Mouse (Mus musculus) hindbrain, embryonic 12.5 days (tissue): Measurements from ENCODE around the gene Nr2f2. TPM values are rescaled to one million over a fixed set of nuclear protein-coding genes. Genes with fewer than 3 reads are reported as not detected.

Experiments used
- ATAC-seq: fragments of 200-750 bp; cut with Nextera tagmentation; 2 replicates; pipeline ENCODE4 v1.8.0; 2017; ENCODE audit warnings: moderate TSS enrichment; ENCODE audit not compliant: low FRiP score
- H3K27ac ChIP-seq: fragments of 300-500 bp; sonication (generic); 2 replicates; pipeline ENCODE4 v1.5.1; 2016; ENCODE audit warnings: mild to moderate bottlenecking
- H3K27me3 ChIP-seq: fragments of 300-500 bp; sonication (generic); 2 replicates; pipeline ENCODE4 v1.6.1; 2016; ENCODE audit warnings: mild to moderate bottlenecking
- H3K36me3 ChIP-seq: fragments of 300-500 bp; sonication (generic); 2 replicates; pipeline ENCODE4 v1.6.1; 2016; ENCODE audit warnings: mild to moderate bottlenecking
- H3K4me1 ChIP-seq: fragments of 300-500 bp; sonication (generic); 2 replicates; pipeline ENCODE4 v1.6.1; 2016
- H3K4me2 ChIP-seq: fragments of 300-500 bp; sonication (generic); replicated peaks from 2 replicates; pipeline ENCODE4 v1.6.1; 2016; ENCODE audit warnings: mild to moderate bottlenecking
- H3K4me3 ChIP-seq: fragments of 300-500 bp; sonication (generic); 2 replicates; pipeline ENCODE4 v1.5.1; 2016; ENCODE audit warnings: mild to moderate bottlenecking
- H3K9ac ChIP-seq: fragments of 300-500 bp; sonication (generic); 2 replicates; pipeline ENCODE4 v1.6.1; 2016; ENCODE audit warnings: mild to moderate bottlenecking, moderate library complexity
- H3K9me3 ChIP-seq: fragments of 300-500 bp; sonication (generic); replicated peaks from 2 replicates; pipeline ENCODE4 v1.6.1; 2016; ENCODE audit warnings: mild to moderate bottlenecking
- WGBS: fragments of 180-500 bp; shearing (Covaris S2); methylation state at CpG from one replicate; pipeline ENCODE4 v1.1.7; 2016; 5-methylcytosine and 5-hydroxymethylcytosine counted together
- polyA plus RNA-seq: library from polyadenylated mRNA; unstranded; fragments of >200 nt; fragmentation: Nextera tagmentation; extraction: Ambion mirVana; gene quantifications from 2 replicates; pipeline ENCODE4 v1.2.1, GENCODE M21; 2016

The Nr2f2 gene
- polyA plus RNA-seq, 1 experiment from 2014 or later: 146 TPM

- Histone ChIP-seq H3K9me3 (no peaks in the 10 kb centered on the region), H3K4me1 (peaks cover 75% of the 10 kb centered on the region), H3K27ac (peak overlapping the region; percentile 98), H3K27me3 (peaks cover 30% of the 10 kb centered on the region), H3K4me2 (peak overlapping the region; percentile 80), H3K36me3 (no peaks in the 10 kb centered on the region), H3K9ac (peak overlapping the region; percentile 92), H3K4me3 (peak overlapping the region; percentile 70)
- no peak for ATAC-seq
- 6% methylated on average over 11 of the region's 14 CpGs for WGBS
These were observed 18.9 kb downstream of the Nr2f2 start for GRCm38 (mm10) chr7:70347618-70347958.

DNA sequence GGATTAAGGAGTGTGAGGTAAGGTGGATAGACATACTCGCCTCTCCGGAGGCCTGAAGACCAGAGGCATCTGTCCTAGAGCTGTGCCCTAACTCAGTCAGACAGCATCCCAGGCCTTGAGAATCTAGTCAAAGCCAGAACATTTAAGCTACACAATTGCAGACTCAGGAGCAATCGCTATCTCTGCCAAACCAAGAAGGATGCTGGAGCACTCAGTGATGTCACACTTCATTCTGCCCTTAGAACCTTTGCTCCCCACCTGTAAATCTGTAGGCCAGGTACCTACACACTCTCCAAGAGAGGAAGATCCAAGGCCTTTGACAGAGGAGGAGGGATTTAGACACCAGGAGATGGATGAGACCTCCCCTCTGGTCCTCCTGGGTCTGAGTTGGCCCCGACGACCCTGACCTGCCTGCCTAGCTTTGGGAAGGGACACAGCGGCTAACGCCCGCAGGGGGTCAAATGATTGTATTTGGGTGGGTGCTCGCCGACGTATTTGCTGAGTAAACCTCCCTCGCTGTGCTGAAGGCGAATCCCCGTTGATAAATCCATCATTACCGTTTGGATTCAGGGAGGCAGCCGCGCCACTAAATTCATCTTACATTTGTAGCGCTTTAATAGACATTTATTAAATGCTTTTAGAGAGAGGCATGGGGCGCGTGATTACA, 19.5 kb downstream of the Nr2f2 start:
- Histone ChIP-seq H3K9ac (peak overlapping the region; percentile 92), H3K9me3 (no peaks in the 10 kb centered on the region), H3K4me3 (peak overlapping the region; percentile 29; the same call in 1 of the 2 replicates), H3K27ac (peak overlapping the region; percentile 98), H3K27me3 (peaks cover 32% of the 10 kb centered on the region), H3K4me2 (peak overlapping the region; percentile 80), H3K36me3 (no peaks in the 10 kb centered on the region), H3K4me1 (peaks cover 75% of the 10 kb centered on the region)
- 6% methylated on average over 20 of the region's 20 CpGs for WGBS
- ATAC-seq: 0 out of 2 replicates have a peak, but pooled peaks have one; percentile 7

DNA sequence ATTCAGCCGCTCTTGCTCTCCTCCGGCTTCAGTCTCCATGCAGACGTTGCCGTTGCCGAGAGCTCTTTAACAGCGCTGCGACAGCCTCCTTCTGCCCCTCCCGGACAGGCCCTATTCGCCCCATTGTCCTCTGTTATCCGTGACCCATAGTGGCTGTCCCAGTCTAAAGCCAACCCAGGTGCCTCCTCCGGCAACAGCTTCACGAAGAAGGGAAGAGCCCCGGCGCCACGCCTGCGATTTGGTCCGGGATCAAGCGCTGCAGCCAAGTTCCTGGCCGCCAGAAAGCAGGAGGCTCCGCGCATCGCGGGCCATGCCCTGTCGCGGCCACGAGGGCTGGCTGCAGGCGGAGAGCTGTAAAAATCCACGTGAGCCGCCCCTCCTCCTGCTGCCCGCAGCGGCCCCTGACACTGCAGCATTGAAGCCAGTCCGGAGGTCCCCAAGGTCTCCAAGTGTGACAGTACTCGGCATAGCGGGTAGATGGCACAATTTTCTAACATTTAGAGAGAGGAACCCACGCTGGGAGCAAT, 20.5 kb downstream of the Nr2f2 start:
- Histone ChIP-seq H3K4me3 (peak overlapping the region; percentile 29), H3K9me3 (no peaks in the 10 kb centered on the region), H3K4me1 (peaks cover 75% of the 10 kb centered on the region), H3K36me3 (no peaks in the 10 kb centered on the region), H3K27ac (peak overlapping the region; percentile 98), H3K4me2 (peak overlapping the region; percentile 80), H3K27me3 (peaks cover 34% of the 10 kb centered on the region), H3K9ac (peak overlapping the region; percentile 92)
- peak; percentile 65 for ATAC-seq
- WGBS: under 1% methylated on average over 35 of the region's 35 CpGs

- Histone ChIP-seq H3K36me3 (no peaks in the 10 kb centered on the region), H3K9ac (no peak overlapping the region), H3K9me3 (no peaks in the 10 kb centered on the region), H3K27ac (peak overlapping the region; percentile 69), H3K4me2 (peak overlapping the region; percentile 22), H3K27me3 (peaks cover 57% of the 10 kb centered on the region), H3K4me1 (peaks cover 61% of the 10 kb centered on the region), H3K4me3 (no peak overlapping the region)
- no peak for ATAC-seq
- 14% methylated on average over 5 of the region's 5 CpGs for WGBS
These were observed 23.1 kb downstream of the Nr2f2 start for GRCm38 (mm10) chr7:70343426-70343825.

DNA sequence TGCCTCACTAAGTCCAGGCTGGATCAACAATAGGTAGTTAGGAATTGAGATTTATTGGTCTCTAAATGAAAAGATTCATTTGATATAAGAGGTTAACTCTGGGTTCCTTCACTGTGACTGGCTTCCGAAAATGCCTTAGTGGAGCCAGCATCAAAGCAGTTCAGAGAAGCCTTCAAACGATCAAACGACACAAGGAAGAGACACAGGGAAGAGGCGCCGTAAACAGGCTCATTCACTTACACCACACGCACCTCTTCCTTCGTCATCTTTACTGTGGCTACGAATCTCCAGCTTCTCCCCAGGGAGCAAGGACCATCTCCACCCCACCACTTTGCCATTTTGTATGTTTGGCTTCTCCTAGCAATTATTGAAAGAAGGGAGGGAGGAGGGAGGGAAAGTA, 23.8 kb downstream of the Nr2f2 start:
- Histone ChIP-seq H3K4me3 (no peak overlapping the region), H3K27ac (peak overlapping the region; percentile 69), H3K27me3 (peaks cover 60% of the 10 kb centered on the region), H3K4me2 (peak overlapping the region; percentile 22), H3K4me1 (peaks cover 58% of the 10 kb centered on the region), H3K36me3 (no peaks in the 10 kb centered on the region), H3K9me3 (no peaks in the 10 kb centered on the region), H3K9ac (no peak overlapping the region)
- no peak for ATAC-seq
- WGBS: 7% methylated on average over 8 of the region's 8 CpGs

- H3K4me2 ChIP-seq: no peak overlapping the region
- WGBS: 12% methylated on average over 2 of the region's 2 CpGs
- H3K4me1 ChIP-seq: peaks cover 57% of the 10 kb centered on the region
- no peaks in the 10 kb centered on the region for H3K36me3 ChIP-seq
- H3K27me3 ChIP-seq: peaks cover 63% of the 10 kb centered on the region
- H3K9me3 ChIP-seq: no peaks in the 10 kb centered on the region
- H3K9ac ChIP-seq: no peak overlapping the region
- no peak overlapping the region for H3K27ac ChIP-seq
- ATAC-seq: no peak
- no peak overlapping the region for H3K4me3 ChIP-seq
These were observed 24.5 kb downstream of the Nr2f2 start for GRCm38 (mm10) chr7:70342076-70342475.

- 30% methylated on average over 12 of the region's 12 CpGs for WGBS
- H3K27ac ChIP-seq: peak overlapping the region; percentile 40; the same call in 1 of the 2 replicates
These were observed 26.4 kb downstream of the Nr2f2 start for GRCm38 (mm10) chr7:70339998-70340630.

GRCm38 (mm10) chr7:70338265-70338640, 28.3 kb downstream of the Nr2f2 start:
- H3K9ac ChIP-seq: peak overlapping the region; percentile 60; the same call in 1 of the 2 replicates
- ATAC-seq: no peak; the same call in 1 of the 2 replicates
- peak overlapping the region; percentile 77 for H3K4me2 ChIP-seq
- H3K9me3 ChIP-seq: no peaks in the 10 kb centered on the region
- WGBS: 11% methylated on average over 7 of the region's 7 CpGs
- 0 out of 2 replicates have a peak overlapping the region, but pooled peaks have one; percentile 81 for H3K27ac ChIP-seq
- H3K36me3 ChIP-seq: no peaks in the 10 kb centered on the region
- peaks cover 81% of the 10 kb centered on the region for H3K27me3 ChIP-seq
- H3K4me1 ChIP-seq: peaks cover 30% of the 10 kb centered on the region
- H3K4me3 ChIP-seq: no peak overlapping the region

More at GRCm38 (mm10) chr7:70339998-70340630, 26.4 kb downstream of the Nr2f2 start:
- H3K4me3 ChIP-seq: no peak overlapping the region
- H3K9me3 ChIP-seq: no peaks in the 10 kb centered on the region
- H3K27me3 ChIP-seq: peaks cover 77% of the 10 kb centered on the region
- no peak overlapping the region for H3K9ac ChIP-seq
- no peak for ATAC-seq
- peaks cover 42% of the 10 kb centered on the region for H3K4me1 ChIP-seq
- H3K36me3 ChIP-seq: no peaks in the 10 kb centered on the region
- H3K4me2 ChIP-seq: no peak overlapping the region

DNA sequence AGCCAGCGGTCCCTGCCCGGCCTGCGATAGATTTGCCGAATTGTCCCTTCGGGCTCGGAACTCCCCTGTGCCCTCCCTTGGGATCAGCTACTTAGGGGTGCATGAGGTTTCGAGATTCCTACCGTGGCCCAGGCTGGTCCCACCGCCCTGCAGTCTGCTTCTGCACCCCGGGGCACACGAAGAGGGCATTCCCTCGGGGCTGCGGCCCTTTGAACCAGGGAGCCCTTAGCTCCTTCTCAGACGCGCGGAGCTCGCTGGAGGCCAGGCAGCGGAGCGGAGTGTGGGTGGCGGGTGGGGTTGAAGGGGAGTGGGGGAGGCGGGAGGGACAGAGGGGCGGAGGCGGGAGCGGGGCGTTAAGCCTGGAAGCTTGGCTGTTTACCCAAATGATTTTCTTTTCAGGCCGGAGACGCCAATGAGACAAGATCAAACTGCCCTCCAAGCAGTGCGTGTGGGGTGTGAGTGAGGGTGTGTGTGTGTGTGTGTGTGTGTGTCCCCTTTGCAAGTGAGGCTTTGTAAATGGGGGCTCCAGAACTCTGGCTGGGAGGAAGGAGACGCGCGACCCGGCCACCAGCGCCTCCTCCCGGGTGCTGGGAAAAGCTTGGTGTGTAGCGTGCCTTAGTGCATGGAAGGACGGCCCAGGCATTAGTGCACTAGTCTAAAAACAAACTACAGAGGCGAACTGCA, 28.8 kb downstream of the Nr2f2 start:
- Histone ChIP-seq H3K4me3 (peak overlapping the region; percentile 29), H3K27me3 (peaks cover 85% of the 10 kb centered on the region), H3K27ac (peak overlapping the region; percentile 81), H3K4me1 (peaks cover 30% of the 10 kb centered on the region), H3K4me2 (peak overlapping the region; percentile 77), H3K9ac (peak overlapping the region; percentile 60), H3K9me3 (no peaks in the 10 kb centered on the region), H3K36me3 (no peaks in the 10 kb centered on the region)
- ATAC-seq: peak; percentile 65
- 2% methylated on average over 36 of the region's 37 CpGs for WGBS

DNA sequence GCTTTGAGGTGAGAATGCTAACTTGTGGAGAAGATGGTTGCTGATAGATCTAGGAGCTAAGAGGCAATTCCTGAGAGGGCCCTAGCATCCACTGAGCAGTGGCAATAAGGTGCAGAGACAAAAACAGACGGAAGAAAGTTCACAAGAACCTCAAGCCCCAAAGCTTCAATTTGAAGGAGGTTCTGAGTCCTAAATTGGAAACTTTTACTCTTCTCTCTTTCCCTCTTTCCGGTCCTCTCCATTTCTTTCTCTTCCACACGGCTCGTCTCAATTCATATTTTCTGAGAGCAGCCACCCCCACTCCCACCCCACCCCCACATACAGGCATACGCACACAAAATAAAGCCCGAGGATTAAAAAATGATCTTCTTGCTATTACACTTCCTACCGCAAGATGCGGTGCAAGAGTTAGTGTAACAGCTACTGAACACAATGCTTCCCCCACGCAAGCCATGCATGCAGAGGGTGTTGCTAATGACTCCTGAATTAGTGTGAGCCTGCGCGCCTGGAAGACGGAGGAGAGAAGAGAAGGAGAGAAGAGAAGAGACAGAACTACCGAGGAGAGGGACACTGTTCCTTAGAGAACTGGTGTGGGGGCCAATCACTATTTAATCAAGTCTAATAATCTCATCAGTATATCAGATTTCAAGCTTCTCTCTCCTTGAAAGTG, 29.8 kb downstream of the Nr2f2 start:
- peaks cover 38% of the 10 kb centered on the region for H3K4me1 ChIP-seq
- peak overlapping the region; percentile 60; the same call in 1 of the 2 replicates for H3K9ac ChIP-seq
- peaks cover 86% of the 10 kb centered on the region for H3K27me3 ChIP-seq
- H3K9me3 ChIP-seq: no peaks in the 10 kb centered on the region
- no peak overlapping the region for H3K27ac ChIP-seq
- 0 out of 2 replicates have a peak, but pooled peaks have one; percentile 20 for ATAC-seq
- no peaks in the 10 kb centered on the region for H3K36me3 ChIP-seq
- H3K4me2 ChIP-seq: peak overlapping the region; percentile 77
- WGBS: 7% methylated on average over 13 of the region's 13 CpGs
- peak overlapping the region; percentile 29 for H3K4me3 ChIP-seq

DNA sequence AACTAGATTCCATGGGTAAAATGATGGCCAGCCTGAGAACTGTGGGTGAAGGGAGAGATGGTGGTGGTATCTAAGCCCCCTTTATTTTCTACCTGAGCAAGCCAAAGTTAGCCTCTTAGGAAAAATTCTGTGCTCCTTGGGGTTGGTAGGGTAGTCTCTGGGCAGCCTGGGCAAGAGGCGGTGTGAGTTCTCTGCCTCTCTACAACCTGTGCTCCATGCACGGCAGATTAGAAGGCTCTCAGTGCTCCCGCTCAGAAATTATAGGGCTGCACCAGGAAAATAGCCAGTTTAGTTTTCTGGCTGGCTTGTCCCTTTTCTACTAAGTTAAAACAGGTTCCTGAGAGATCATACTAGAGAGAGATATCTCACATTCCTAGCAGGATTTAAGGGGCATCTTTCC, 30.4 kb downstream of the Nr2f2 start:
- Histone ChIP-seq H3K27me3 (peaks cover 90% of the 10 kb centered on the region), H3K9ac (peak overlapping the region; percentile 9; the same call in 1 of the 2 replicates), H3K9me3 (no peaks in the 10 kb centered on the region), H3K4me2 (peak overlapping the region; percentile 77), H3K4me1 (peaks cover 43% of the 10 kb centered on the region), H3K27ac (no peak overlapping the region), H3K4me3 (peak overlapping the region; percentile 7), H3K36me3 (no peaks in the 10 kb centered on the region)
- ATAC-seq: no peak
- WGBS: 20% methylated on average over 3 of the region's 3 CpGs
